Mouse (Mus musculus): ENCODE measurements around the gene Neu1. TPM values are rescaled to one million over a fixed set of nuclear protein-coding genes. Genes with fewer than 3 reads are reported as not detected.

The Neu1 gene
- polyA plus RNA-seq, 1 experiment from 2014 or later = 18.1 TPM

Other genes with a start within 250 kb of the Neu1 start
- 0.11 and 0.21 TPM in 2 replicates for gene C4b, start 187.4 kb upstream of the Neu1 start, polyA plus RNA-seq (2015; fragmentation: Nextera tagmentation; extraction: Ambion mirVana)
- not detected in 2 replicates for gene Cyp21a1, start 126.7 kb upstream of the Neu1 start, polyA plus RNA-seq (2015; fragmentation: Nextera tagmentation; extraction: Ambion mirVana)
- 17.4 and 18.3 TPM in 2 replicates for gene Stk19, start 94.3 kb upstream of the Neu1 start, polyA plus RNA-seq (2015; fragmentation: Nextera tagmentation; extraction: Ambion mirVana)
- gene Dxo, start 94.2 kb upstream of the Neu1 start, polyA plus RNA-seq (2015; fragmentation: Nextera tagmentation; extraction: Ambion mirVana) = 32.3 and 34.9 TPM in 2 replicates
- gene Skiv2l, start 81.0 kb upstream of the Neu1 start, polyA plus RNA-seq (2015; fragmentation: Nextera tagmentation; extraction: Ambion mirVana) = 27.3 and 30.6 TPM in 2 replicates
- 68.5 and 70.9 TPM in 2 replicates for gene Nelfe, start 80.9 kb upstream of the Neu1 start, polyA plus RNA-seq (2015; fragmentation: Nextera tagmentation; extraction: Ambion mirVana)
- 2.3 and 5.6 TPM in 2 replicates for gene Cfb, start 68.7 kb upstream of the Neu1 start, polyA plus RNA-seq (2015; fragmentation: Nextera tagmentation; extraction: Ambion mirVana)
- gene Zbtb12, start 51.8 kb upstream of the Neu1 start, polyA plus RNA-seq (2015; fragmentation: Nextera tagmentation; extraction: Ambion mirVana) = 1.5 and 2.0 TPM in 2 replicates
- not detected in 2 replicates for gene Gm20547, start 49.2 kb upstream of the Neu1 start, polyA plus RNA-seq (2015; fragmentation: Nextera tagmentation; extraction: Ambion mirVana)
- 0.84 and 1.9 TPM in 2 replicates for gene C2, start 33.0 kb upstream of the Neu1 start, polyA plus RNA-seq (2015; fragmentation: Nextera tagmentation; extraction: Ambion mirVana)
- 38.8 and 42.4 TPM in 2 replicates for gene Ehmt2, start 32.8 kb upstream of the Neu1 start, polyA plus RNA-seq (2015; fragmentation: Nextera tagmentation; extraction: Ambion mirVana)
- 0.15 TPM in 1 of 2 replicates, not detected in the other for gene Slc44a4, start 16.8 kb upstream of the Neu1 start, polyA plus RNA-seq (2015; fragmentation: Nextera tagmentation; extraction: Ambion mirVana)
- 0.19 and 0.20 TPM in 2 replicates for gene Hspa1b, start 28.0 kb downstream of the Neu1 start, polyA plus RNA-seq (2015; fragmentation: Nextera tagmentation; extraction: Ambion mirVana)
- gene Gm20481, start 38.7 kb downstream of the Neu1 start, polyA plus RNA-seq (2015; fragmentation: Nextera tagmentation; extraction: Ambion mirVana) = not detected in 2 replicates
- gene Hspa1a, start 40.9 kb downstream of the Neu1 start, polyA plus RNA-seq (2015; fragmentation: Nextera tagmentation; extraction: Ambion mirVana) = 3.9 TPM in 2 replicates
- 2.1 and 2.2 TPM in 2 replicates for gene Hspa1l, start 41.5 kb downstream of the Neu1 start, polyA plus RNA-seq (2015; fragmentation: Nextera tagmentation; extraction: Ambion mirVana)
- 145 and 153 TPM in 2 replicates for gene Lsm2, start 50.6 kb downstream of the Neu1 start, polyA plus RNA-seq (2015; fragmentation: Nextera tagmentation; extraction: Ambion mirVana)
- gene Vars, start 69.7 kb downstream of the Neu1 start, polyA plus RNA-seq (2015; fragmentation: Nextera tagmentation; extraction: Ambion mirVana) = 59.9 and 63.0 TPM in 2 replicates
- gene Vwa7, start 85.3 kb downstream of the Neu1 start, polyA plus RNA-seq (2015; fragmentation: Nextera tagmentation; extraction: Ambion mirVana) = 0.45 and 0.52 TPM in 2 replicates
- gene Sapcd1, start 96.8 kb downstream of the Neu1 start, polyA plus RNA-seq (2015; fragmentation: Nextera tagmentation; extraction: Ambion mirVana) = 3.2 and 4.2 TPM in 2 replicates
- 4.0 and 4.1 TPM in 2 replicates for gene Msh5, start 115.5 kb downstream of the Neu1 start, polyA plus RNA-seq (2015; fragmentation: Nextera tagmentation; extraction: Ambion mirVana)
- gene Clic1, start 118.7 kb downstream of the Neu1 start, polyA plus RNA-seq (2015; fragmentation: Nextera tagmentation; extraction: Ambion mirVana) = 351 and 389 TPM in 2 replicates
- gene Ddah2, start 127.8 kb downstream of the Neu1 start, polyA plus RNA-seq (2015; fragmentation: Nextera tagmentation; extraction: Ambion mirVana) = 194 and 207 TPM in 2 replicates
- not detected in 2 replicates for gene Ly6g6c, start 134.1 kb downstream of the Neu1 start, polyA plus RNA-seq (2015; fragmentation: Nextera tagmentation; extraction: Ambion mirVana)
- gene Mpig6b, start 134.9 kb downstream of the Neu1 start, polyA plus RNA-seq (2015; fragmentation: Nextera tagmentation; extraction: Ambion mirVana) = 0.92 and 1.4 TPM in 2 replicates
- gene Ly6g6e, start 145.6 kb downstream of the Neu1 start, polyA plus RNA-seq (2015; fragmentation: Nextera tagmentation; extraction: Ambion mirVana) = 0.36 and 0.62 TPM in 2 replicates
- gene Ly6g6d, start 146.8 kb downstream of the Neu1 start, polyA plus RNA-seq (2015; fragmentation: Nextera tagmentation; extraction: Ambion mirVana) = 1.7 and 1.9 TPM in 2 replicates
- 0.73 and 1.0 TPM in 2 replicates for gene Ly6g6f, start 154.4 kb downstream of the Neu1 start, polyA plus RNA-seq (2015; fragmentation: Nextera tagmentation; extraction: Ambion mirVana)
- 67.0 and 69.5 TPM in 2 replicates for gene Abhd16a, start 158.0 kb downstream of the Neu1 start, polyA plus RNA-seq (2015; fragmentation: Nextera tagmentation; extraction: Ambion mirVana)
- not detected in 2 replicates for gene Ly6g5c, start 177.0 kb downstream of the Neu1 start, polyA plus RNA-seq (2015; fragmentation: Nextera tagmentation; extraction: Ambion mirVana)
- gene Ly6g5b, start 184.2 kb downstream of the Neu1 start, polyA plus RNA-seq (2015; fragmentation: Nextera tagmentation; extraction: Ambion mirVana) = 0.40 and 0.80 TPM in 2 replicates
- 10.7 and 14.1 TPM in 2 replicates for gene Gpank1, start 190.2 kb downstream of the Neu1 start, polyA plus RNA-seq (2015; fragmentation: Nextera tagmentation; extraction: Ambion mirVana)
- gene Csnk2b, start 190.8 kb downstream of the Neu1 start, polyA plus RNA-seq (2015; fragmentation: Nextera tagmentation; extraction: Ambion mirVana) = 215 and 231 TPM in 2 replicates
- gene D17H6S53E, start 195.1 kb downstream of the Neu1 start, polyA plus RNA-seq (2015; fragmentation: Nextera tagmentation; extraction: Ambion mirVana) = 8.7 and 9.7 TPM in 2 replicates
- 2.2 and 19.0 TPM in 2 replicates for gene Apom, start 200.8 kb downstream of the Neu1 start, polyA plus RNA-seq (2015; fragmentation: Nextera tagmentation; extraction: Ambion mirVana)
- 45.1 and 46.1 TPM in 2 replicates for gene Bag6, start 203.9 kb downstream of the Neu1 start, polyA plus RNA-seq (2015; fragmentation: Nextera tagmentation; extraction: Ambion mirVana)
- gene Prrc2a, start 233.6 kb downstream of the Neu1 start, polyA plus RNA-seq (2015; fragmentation: Nextera tagmentation; extraction: Ambion mirVana) = 124 and 130 TPM in 2 replicates
- gene Aif1, start 244.8 kb downstream of the Neu1 start, polyA plus RNA-seq (2015; fragmentation: Nextera tagmentation; extraction: Ambion mirVana) = 6.5 and 7.8 TPM in 2 replicates